Mouse (Mus musculus) v-Abl transformed pro-B cells (cell line): ENCODE results near the gene Lemd1.

Experiments used
- in situ Hi-C, 2 experiments: fragments of 400-800 bp; cut with MboI; formaldehyde crosslinking; loops; one replicate each; pipeline ENCODE4 v1.15.1; 2025; ENCODE audit not compliant: unreplicated experiment in 2 of 2

Lemd1 gene

GRCm38 (mm10) chr1:132199934-132200333 is 8.7 kb downstream of the Lemd1 start:
- in situ Hi-C loops = no loop called here

DNA sequence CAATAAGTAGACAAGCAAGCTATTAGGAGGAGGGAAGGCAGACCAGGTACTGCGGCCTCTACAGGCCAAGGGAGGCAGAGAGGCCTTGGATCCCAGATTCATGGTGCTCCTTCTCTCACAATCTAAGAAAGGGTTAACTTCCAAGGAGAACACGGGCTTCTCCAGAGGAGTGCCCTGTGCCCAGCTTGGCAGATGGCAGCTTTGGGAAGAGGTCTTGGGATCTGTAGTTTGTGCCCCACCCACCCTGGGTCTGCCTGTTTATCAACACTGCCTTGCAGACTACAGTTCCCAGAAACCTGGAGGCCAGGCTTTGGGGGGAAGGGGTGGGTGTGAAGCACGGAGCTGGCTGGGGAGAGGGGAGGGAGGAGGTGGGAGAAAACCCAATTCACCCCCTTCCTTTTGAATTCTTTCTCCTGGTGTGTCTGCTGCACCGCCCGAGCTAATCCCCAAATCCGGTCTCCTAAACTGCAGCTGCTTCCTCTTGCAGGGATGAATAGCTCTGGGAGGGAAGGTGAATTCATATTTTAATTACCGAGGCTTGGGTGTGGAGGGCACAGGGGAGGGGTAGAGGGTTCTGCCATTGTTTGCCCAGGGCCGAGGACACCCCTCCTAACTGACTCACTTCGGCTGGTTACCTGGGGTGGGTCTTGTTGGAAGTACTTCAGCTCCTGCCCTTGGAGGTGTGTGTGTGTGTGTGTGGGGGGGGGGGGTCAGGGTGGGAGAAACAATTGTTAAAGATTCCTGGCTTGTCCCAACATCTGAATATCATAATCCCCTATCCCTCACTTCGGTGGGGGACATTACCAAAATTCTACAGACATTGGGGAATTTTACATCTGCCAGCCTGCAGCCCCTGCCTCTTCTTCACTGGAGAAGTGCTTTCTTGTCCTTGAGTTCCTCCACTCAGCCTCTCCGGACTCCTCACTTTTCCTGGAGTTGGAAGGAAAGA is 9.6 kb downstream of the Lemd1 start:
- in situ Hi-C loops = no loop called here

DNA sequence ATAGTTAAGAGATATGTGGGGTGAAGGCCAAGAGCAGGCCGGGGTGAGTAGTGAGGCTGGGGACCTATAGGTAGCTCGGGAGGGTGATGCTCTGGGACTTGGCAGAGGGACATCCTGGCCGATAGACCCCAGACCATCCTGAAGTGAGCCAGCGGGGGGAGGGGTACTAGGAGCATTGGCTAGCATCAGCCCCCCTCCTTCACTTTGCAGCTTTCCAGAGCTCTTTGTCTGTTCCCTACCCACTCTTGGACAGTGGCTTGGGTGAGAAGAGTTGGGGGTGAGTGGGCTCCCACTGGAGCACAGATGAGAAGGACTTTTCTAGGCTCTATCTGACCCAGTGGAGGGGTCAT is 10.3 kb downstream of the Lemd1 start:
- in situ Hi-C loops = no loop called here

- in situ Hi-C loops = no loop called here
These were observed 10.7 kb downstream of the Lemd1 start for GRCm38 (mm10) chr1:132201936-132202335.

- in situ Hi-C loops = no loop called here
These were observed 11.5 kb downstream of the Lemd1 start for GRCm38 (mm10) chr1:132202771-132203170.

- in situ Hi-C loops = no loop called here
These were observed 14.7 kb downstream of the Lemd1 start for GRCm38 (mm10) chr1:132205958-132206357.

DNA sequence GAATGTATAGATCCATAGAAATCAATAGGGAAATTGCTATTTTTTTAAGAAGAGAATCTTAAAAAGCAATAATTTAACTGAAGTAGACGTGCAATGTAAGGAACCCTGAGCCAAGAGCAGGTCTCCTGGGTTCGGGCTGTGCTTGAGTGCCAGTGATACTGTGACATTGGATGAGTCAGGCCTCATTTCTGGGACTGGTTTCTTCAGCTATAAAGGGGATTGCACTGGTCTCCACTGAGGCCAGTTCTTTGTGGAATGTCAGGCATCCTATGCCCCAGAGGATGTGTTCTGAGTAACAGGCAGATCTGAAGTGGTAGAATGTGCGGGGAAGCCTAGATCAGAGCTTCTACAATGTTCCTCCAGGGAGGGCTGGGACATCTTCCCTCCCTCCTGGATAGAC is 15.6 kb downstream of the Lemd1 start:
- in situ Hi-C loops = no loop called here

DNA sequence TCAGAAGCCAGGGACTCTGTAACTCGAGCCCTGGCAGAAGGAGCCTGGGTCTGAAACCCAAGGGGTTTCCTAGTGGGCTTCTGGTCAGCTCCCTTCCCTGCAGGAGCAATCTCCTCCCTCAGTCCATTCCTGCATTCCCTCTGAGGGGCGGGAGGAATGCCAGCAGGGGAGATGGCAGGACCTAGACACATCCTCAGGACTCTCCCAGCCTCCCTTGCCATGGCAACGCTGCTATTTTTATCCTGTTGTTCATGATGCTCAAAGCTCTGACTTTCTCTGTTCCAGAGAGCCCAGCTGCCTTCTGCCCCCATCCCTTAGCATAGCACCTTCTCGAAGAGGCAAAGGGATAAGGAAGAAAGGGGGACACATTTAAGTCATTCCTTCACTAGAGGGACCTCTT is 16.9 kb downstream of the Lemd1 start:
- in situ Hi-C loops = no loop called here

DNA sequence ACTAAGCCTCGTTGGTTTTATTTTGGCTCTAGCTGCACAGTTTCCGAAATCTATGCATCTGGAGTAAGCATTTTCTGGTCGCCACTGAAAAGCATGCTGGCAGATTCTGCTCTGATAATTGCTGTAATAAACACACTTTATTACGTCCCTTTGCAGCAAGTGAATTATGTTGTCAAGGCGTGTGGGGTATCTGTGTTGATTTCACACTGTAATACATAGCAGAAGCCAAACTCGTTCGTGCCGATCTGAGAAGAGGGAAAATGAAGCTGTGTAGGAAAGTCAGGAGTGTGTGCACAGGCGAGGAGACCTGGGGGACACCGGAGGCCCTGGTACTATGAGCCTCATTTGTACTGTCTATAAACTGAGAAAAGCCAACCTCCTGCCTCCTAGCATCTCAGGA is 18.2 kb downstream of the Lemd1 start:
- in situ Hi-C loops = no loop called here

- in situ Hi-C loops = no loop called here
These were observed 19.7 kb downstream of the Lemd1 start for GRCm38 (mm10) chr1:132210922-132211321.

DNA sequence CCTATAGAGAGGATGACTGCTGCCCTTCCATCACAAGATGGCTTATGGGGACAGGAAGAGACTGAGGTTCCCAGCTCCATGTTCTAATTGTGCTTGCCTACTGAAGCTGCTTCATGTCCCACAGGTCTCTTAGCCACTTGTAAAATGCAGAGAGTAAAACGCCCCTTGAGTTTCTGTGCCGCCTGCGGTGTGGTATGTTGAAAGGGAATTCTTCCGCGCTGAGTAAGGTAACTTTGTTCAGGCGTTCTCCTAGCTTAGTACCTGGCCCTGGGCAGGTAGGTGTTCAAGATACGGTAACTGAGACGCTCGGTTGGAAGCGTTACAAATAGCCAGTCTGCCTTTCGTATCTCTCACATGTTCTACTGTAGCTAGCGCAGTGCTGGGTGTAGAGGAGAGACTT is 20.4 kb downstream of the Lemd1 start:
- in situ Hi-C loops = no loop called here

- in situ Hi-C loops = no loop called here
These were observed 21.0 kb downstream of the Lemd1 start for GRCm38 (mm10) chr1:132212218-132212617.

DNA sequence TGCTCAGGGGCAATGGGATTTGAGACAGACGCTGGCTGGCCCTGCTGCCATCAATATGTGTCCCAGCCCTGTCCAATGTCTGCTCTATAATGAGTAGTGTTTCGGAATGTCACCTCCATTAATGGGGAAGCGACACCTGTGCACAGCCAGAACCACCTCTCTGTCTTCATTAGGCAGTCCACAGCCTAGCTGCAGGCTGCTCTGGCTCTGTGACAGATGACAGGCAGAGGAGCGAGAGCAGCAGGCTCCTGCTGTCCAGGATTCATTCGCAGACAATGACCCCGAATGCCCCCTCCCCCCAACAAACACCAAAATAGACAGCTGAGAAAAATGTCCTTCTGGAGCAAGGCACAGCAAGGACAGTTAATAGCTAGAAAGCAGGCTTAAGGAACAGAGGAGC is 21.8 kb downstream of the Lemd1 start:
- in situ Hi-C loops = no loop called here

DNA sequence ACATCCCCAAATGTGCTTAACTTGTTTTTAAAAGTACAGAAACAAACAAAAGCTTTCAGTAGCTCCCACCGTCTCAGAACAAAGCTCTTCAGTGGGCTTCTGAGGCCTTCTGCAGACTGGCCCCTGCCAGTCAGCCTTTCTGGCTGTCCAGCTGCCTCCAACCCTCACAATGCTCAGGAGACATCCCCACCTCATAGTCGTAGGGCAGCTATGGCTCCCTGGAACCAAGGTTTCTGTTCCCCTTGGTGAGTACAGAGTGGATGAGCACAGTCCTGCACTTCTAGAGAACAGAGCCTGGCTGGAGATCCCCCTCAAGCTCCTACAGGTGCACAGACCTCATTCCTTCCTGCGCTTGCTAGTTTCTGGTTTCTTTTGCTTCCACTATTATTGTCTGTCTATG is 25.0 kb downstream of the Lemd1 start:
- in situ Hi-C loops = no loop called here

- in situ Hi-C loops = no loop called here
These were observed 30.4 kb downstream of the Lemd1 start for GRCm38 (mm10) chr1:132221627-132222026.

- in situ Hi-C loops = no loop called here
These were observed 30.9 kb downstream of the Lemd1 start for GRCm38 (mm10) chr1:132222166-132222565.

GRCm38 (mm10) chr1:132226297-132227080 is 35.3 kb downstream of the Lemd1 start:
- in situ Hi-C loops = no loop called here

DNA sequence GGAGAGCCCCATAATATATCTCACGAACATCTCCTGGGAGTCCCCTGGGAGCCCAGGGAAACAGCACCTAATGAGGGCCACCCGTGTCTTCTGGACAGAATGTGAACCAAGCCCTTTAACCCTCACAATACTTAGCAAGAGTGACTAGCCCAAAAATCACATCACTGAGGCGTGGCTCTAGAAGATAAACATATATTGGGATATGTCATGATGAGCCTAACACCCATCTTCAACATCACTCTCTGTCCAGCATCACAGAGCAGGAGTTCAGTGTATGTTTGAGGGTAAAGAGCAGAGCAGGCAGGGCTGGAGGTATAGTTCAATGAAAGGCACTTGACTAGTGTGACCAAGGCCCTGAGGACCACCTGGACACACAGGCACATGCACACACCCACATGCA is 38.4 kb downstream of the Lemd1 start, which contains the start of gene Gm10188:
TSS of gene Gm10188 (minus strand) at position 101 of the 400 bp plus-strand sequence.
- in situ Hi-C loops = loop anchor here in 1 of 2 experiments (10.0 kb wide), 2 partner anchors 65 to 125 kb away; no protein-coding TSS in a partner anchor

DNA sequence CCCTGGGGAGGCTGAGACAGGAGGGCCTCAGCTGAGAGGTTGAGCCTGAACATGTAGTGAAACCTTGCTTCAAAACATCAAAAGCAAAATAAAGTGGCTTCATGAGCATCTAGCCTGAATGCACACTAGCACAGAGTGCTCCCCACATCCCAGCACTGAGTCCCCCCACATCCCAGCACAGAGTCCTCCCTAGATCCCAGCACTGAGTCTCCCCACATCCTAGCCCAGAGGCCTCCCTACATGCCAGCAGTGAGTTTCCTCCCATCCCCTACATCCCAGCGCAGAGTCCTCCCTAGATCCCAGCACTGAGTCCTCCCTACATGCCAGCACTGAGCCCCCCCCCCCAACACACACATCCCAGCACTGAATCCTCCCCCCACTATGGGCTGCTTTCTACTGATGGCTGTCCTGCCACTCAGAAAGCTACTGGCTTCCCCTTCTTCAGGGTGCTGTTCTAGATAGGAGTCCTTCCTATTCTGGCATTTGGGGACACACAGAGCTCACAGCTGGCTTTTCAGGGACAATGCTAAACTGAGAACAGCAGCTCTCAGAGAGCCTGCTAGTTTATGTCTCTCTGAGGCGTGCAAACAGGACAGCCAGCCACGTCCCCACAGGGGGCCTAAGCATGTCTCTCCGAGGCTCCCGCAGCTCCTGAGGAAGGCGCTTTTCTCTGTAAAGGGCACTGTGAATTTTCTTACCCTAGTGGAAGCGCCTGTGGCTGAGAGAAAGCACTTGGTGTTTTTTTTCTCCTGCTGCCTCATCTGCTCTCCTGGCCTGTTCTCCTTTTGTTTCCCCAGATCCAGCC is 40.4 kb downstream of the Lemd1 start:
- in situ Hi-C loops = loop anchor here in 1 of 2 experiments (10.0 kb wide), 2 partner anchors 67 to 123 kb away; no protein-coding TSS in a partner anchor

- in situ Hi-C loops = loop anchor here in 1 of 2 experiments (10.0 kb wide), 2 partner anchors 69 to 121 kb away; no protein-coding TSS in a partner anchor
These were observed 42.3 kb downstream of the Lemd1 start for GRCm38 (mm10) chr1:132233566-132233965.
